Mouse (Mus musculus): ENCODE data around the gene Mybpc1. TPM values are rescaled to one million over a fixed set of nuclear protein-coding genes. Genes with fewer than 3 reads are reported as not detected.

Gene Mybpc1
- total and polyA plus RNA-seq, 3 experiments = not detected

- H3K9ac ChIP-seq (ENCODE audit: control insufficient read depth, low read depth, low read length, poor library complexity, severe bottlenecking) = no peak overlapping the region
- DNase-seq (ENCODE audit: low read depth, low spot score) = no peak
- no peaks in the 10 kb centered on the region for H3K27me3 ChIP-seq (ENCODE audit: control insufficient read depth in 1 of 2, insufficient read depth in 2 of 2, low read length in 2 of 2)
- TF ChIP-seq CHD1 (IDR thresholded peaks at IDR 0.05; ENCODE audit: low read depth, low read length) (no peak), ETS1 (IDR thresholded peaks at IDR 0.05; ENCODE audit: low read depth, low read length) (no peak), HCFC1 (IDR thresholded peaks at IDR 0.05; ENCODE audit: low read depth, low read length) (no peak), SMC3 (IDR thresholded peaks at IDR 0.05; ENCODE audit: low read depth, low read length) (no peak), MAFK (IDR thresholded peaks at IDR 0.05; ENCODE audit: borderline replicate concordance, low read depth, low read length) (no peak), EP300 (IDR thresholded peaks at IDR 0.05; ENCODE audit: low read depth in 1 of 2, low read length in 2 of 2) (no peak), ZC3H11A (IDR thresholded peaks at IDR 0.05; ENCODE audit: low read depth, low read length) (no peak), TCF12 (IDR thresholded peaks at IDR 0.05; ENCODE audit: low read depth, low read length) (no peak), UBTF (IDR thresholded peaks at IDR 0.05; ENCODE audit: borderline replicate concordance, insufficient read depth, low read depth, low read length) (no peak), MAZ (IDR thresholded peaks at IDR 0.05; ENCODE audit: low read depth, low read length) (no peak), MYB (IDR thresholded peaks at IDR 0.05; ENCODE audit: low read depth, low read length) (no peak), MYC (IDR thresholded peaks at IDR 0.05; ENCODE audit: low read depth, low read length) (no peak)
- H3K79me2 ChIP-seq (ENCODE audit: control insufficient read depth, insufficient read depth, low read length, poor library complexity) = no peaks in the 10 kb centered on the region
- H3K9me3 ChIP-seq (replicated peaks; ENCODE audit: insufficient read depth, low read length) = no peaks in the 10 kb centered on the region
- H3K36me3 ChIP-seq (ENCODE audit: control insufficient read depth in 1 of 2, insufficient read depth in 2 of 2, low read length in 2 of 2) = peaks cover 0 to 5% of the 10 kb centered on the region in 2 experiments; a peak in 2 of 4 replicates
- H3K4me1 ChIP-seq (ENCODE audit: control insufficient read depth in 1 of 2, insufficient read depth in 2 of 2, low read length in 2 of 2) = peaks cover 7% of the 10 kb centered on the region in 2 experiments; a peak in 3 of 4 replicates
- H3K4me3 ChIP-seq (ENCODE audit: control insufficient read depth in 1 of 2, insufficient read depth in 1 of 2, low read depth in 2 of 2, low read length in 2 of 2) = no peak overlapping the region
- no peak overlapping the region for H3K27ac ChIP-seq (ENCODE audit: control insufficient read depth, low read depth, low read length)
These were observed 97.2 kb downstream of the Mybpc1 start for GRCm38 (mm10) chr10:88507691-88508143.

GRCm38 (mm10) chr10:88505256-88505655 is 99.7 kb downstream of the Mybpc1 start:
- Histone ChIP-seq H3K27ac (ENCODE audit: control insufficient read depth, low read depth, low read length) (no peak overlapping the region), H3K79me2 (ENCODE audit: control insufficient read depth, insufficient read depth, low read length, poor library complexity) (no peaks in the 10 kb centered on the region), H3K4me3 (ENCODE audit: control insufficient read depth in 1 of 2, insufficient read depth in 1 of 2, low read depth in 2 of 2, low read length in 2 of 2) (no peak overlapping the region), H3K4me1 (ENCODE audit: control insufficient read depth in 1 of 2, insufficient read depth in 2 of 2, low read length in 2 of 2) (peaks cover 9 to 11% of the 10 kb centered on the region in 2 experiments; a peak in 3 of 4 replicates), H3K9me3 (replicated peaks; ENCODE audit: insufficient read depth, low read length) (no peaks in the 10 kb centered on the region), H3K9ac (ENCODE audit: control insufficient read depth, low read depth, low read length, poor library complexity, severe bottlenecking) (no peak overlapping the region), H3K27me3 (ENCODE audit: control insufficient read depth in 1 of 2, insufficient read depth in 2 of 2, low read length in 2 of 2) (no peaks in the 10 kb centered on the region), H3K36me3 (ENCODE audit: control insufficient read depth in 1 of 2, insufficient read depth in 2 of 2, low read length in 2 of 2) (peaks cover 0 to 5% of the 10 kb centered on the region in 2 experiments; a peak in 2 of 4 replicates)
- no peak for TF ChIP-seq BHLHE40 (IDR thresholded peaks at IDR 0.05; ENCODE audit: borderline replicate concordance, low read depth, low read length)
- TF ChIP-seq NELFE (IDR thresholded peaks at IDR 0.05; ENCODE audit: low read depth, low read length) = no peak
- no peak for TF ChIP-seq MYC (IDR thresholded peaks at IDR 0.05; ENCODE audit: low read depth, low read length)
- no peak for TF ChIP-seq ZC3H11A (IDR thresholded peaks at IDR 0.05; ENCODE audit: low read depth, low read length)
- TF ChIP-seq MYB (IDR thresholded peaks at IDR 0.05; ENCODE audit: low read depth, low read length) = no peak
- TF ChIP-seq TBP (IDR thresholded peaks at IDR 0.05; ENCODE audit: low read depth, low read length) = no peak
- TF ChIP-seq MEF2A (IDR thresholded peaks at IDR 0.05; ENCODE audit: extremely low read depth, insufficient replicate concordance, low read depth, low read length, poor library complexity, severe bottlenecking) = no peak
- TF ChIP-seq GATA1 (IDR thresholded peaks at IDR 0.05; ENCODE audit: low read depth, low read length) = no peak
- no peak for TF ChIP-seq ELF1 (IDR thresholded peaks at IDR 0.05; ENCODE audit: low read depth, low read length)
- no peak for TF ChIP-seq POLR2AphosphoS5 (IDR thresholded peaks at IDR 0.05; ENCODE audit: borderline replicate concordance, low read depth, low read length)
- TF ChIP-seq ZKSCAN1 (IDR thresholded peaks at IDR 0.05; ENCODE audit: low read depth, low read length) = no peak
- TF ChIP-seq POLR2AphosphoS2 (IDR thresholded peaks at IDR 0.05; ENCODE audit: low read length) = no peak
- no peak for TF ChIP-seq E2F4 (IDR thresholded peaks at IDR 0.05; ENCODE audit: borderline replicate concordance, low read depth, low read length)
- TF ChIP-seq USF1 (IDR thresholded peaks at IDR 0.05; ENCODE audit: low read depth, low read length) = no peak
- TF ChIP-seq GABPA (IDR thresholded peaks at IDR 0.05; ENCODE audit: low read depth, low read length) = no peak
- no peak for TF ChIP-seq MXI1 (IDR thresholded peaks at IDR 0.05; ENCODE audit: low read depth, low read length)
- TF ChIP-seq SIN3A (IDR thresholded peaks at IDR 0.05; ENCODE audit: low read length) = no peak
- no peak for TF ChIP-seq NRF1 (IDR thresholded peaks at IDR 0.05; ENCODE audit: insufficient read depth, low read depth, low read length, poor library complexity, severe bottlenecking)
- no peak for TF ChIP-seq CHD2 (IDR thresholded peaks at IDR 0.05; ENCODE audit: low read length)
- TF ChIP-seq ETS1 (IDR thresholded peaks at IDR 0.05; ENCODE audit: low read depth, low read length) = no peak
- no peak for DNase-seq (ENCODE audit: low read depth, low spot score)
